Mouse (Mus musculus): ENCODE measurements at regions not wholly inside any gene's neighbourhood (a gene's known extent, or its start where the extent isn't known, plus 50 kb on each side); places are given as distances from the start of the nearest gene placed in this dataset.

DNA sequence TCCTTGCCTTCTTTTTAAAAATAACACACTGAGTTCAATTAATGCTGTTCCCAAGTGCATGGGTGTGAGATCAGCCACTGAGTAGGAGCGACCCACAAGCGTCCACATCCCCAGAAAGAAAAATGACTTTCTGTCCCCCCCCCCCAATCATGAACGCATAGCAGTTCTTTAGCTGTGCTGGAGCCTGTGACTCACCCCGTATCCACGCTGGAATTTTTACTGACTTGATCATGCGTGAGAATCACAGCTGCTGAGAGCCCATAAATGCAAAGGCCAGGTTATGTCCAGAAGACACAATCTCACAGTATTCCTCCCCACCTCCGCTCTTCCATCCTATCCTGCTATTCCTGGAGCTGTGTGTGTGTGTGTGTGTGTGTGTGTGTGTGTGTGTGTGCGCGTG is 53.3 kb downstream of the Fos start:
- no peak for DNase-seq

DNA sequence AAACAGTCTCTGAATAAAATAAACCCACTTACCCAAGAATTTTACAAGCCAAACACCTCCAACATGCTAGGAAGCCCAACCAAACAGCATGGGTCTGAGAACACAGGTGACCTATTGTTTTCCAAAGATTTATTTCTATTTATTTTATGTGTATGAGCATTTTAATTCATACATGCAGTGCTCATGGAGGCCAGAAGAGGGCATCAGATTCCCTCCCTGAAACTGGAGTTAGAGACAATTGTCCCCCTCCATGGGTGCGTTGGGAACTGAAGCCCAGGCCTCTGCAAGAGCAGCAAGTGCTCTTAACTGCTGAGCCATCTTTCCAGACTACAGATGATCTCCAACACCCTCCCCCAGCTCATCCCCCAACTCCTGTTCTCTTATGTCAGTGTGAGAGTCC is 57.9 kb downstream of the Fos start:
- DNase-seq: no peak

DNA sequence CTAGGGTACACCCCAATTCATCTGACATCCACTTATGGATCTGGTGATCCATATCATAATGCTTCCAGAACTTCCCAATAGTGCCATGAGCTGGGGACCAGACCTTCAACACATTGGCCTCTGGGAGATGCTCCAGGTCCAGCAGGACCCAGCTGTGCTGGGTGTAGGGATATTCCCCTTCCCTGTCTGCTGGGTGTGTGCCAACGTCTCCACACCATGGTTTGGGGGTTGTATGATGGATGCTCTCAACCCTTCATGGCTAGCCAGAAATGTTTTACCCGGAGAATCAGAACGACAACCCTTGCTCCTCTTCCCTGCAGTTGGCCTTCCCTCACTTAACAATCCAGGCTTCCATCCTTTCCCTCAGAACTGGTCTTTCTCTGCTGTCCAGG is 58.5 kb downstream of the Fos start:
- peak in 1 of 2 experiments; percentile 16 for DNase-seq

DNA sequence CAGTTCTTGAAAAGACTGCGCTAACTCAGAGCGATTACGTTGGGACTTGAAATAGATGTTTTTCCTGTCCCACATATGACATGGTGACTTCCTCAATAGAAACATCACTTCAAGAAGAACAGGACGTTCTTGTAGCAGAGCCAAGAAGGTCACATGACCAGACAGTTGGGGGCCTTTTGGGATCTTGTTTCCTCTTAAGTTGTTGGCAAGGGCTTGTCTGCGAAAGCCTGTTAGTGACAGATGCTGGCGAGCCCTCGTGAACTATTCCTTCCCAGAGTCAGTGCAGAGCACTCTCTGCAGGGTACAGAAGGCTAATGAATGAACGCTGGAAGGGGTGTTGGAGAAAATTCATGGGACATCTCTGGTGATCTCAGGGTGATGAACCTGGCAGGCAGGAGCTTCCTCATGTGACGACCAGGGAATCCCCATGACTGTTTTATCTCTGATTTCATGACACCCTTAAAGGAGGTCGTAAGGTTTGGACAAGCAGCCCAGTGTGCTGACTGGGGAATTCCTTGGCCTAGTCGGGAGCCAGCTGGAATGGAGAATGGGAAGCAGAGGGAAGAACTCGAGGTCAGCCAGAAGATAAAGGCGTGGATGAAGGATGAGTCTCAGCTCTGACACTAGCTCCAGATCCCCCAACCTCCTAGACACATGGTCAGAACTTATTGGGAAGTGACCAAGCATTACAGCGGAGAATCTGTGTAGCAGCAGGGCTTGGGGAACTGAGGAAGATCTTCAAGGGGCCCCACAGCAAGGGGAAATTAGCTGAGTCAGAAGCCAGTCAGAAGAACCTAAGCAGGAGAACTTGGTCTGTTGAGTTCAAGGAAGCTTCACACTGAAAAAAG is 59.1 kb downstream of the Fos start:
- DNase-seq: peak; percentile 81 to 92

DNA sequence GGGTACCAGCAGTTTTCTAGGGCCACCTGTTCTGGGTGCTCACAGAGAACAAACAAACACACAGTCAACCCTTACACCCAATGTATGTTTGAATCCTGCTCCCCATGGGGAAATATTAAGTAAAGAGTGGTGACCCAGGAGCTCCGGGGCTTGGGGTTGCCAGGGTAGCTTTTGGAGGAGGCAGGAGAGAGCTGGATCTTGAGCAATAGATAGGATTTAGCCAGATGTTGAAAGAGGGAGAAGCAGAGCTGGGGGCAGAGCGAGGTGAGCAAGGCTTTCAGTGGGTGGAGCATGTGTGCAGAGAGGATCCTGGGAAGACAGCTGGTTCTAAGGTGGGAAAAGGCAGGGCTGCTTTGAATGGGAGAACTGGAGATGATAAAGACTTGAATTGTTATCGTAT is 59.9 kb downstream of the Fos start:
- no peak for DNase-seq

DNA sequence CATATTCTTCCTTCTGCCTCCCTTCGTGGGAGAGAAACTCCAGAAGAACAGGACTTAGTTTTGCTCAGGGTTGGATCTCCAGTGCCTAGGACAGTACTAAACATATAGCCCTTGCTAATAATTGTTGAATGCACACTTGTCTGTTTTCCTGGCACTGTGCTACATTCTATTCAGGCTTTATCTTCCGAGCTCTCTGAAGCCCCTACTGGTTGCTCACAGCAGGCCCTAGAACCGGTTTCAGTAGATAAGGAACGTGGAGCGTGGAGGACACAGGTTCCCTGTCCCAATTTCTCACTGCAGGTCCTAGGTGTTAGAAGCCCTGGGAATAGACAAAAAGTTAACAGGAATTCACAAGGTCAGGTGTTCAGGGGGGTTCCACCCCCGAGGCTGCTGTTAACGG is 59.4 kb upstream of the Jdp2 start:
- no peak for DNase-seq

DNA sequence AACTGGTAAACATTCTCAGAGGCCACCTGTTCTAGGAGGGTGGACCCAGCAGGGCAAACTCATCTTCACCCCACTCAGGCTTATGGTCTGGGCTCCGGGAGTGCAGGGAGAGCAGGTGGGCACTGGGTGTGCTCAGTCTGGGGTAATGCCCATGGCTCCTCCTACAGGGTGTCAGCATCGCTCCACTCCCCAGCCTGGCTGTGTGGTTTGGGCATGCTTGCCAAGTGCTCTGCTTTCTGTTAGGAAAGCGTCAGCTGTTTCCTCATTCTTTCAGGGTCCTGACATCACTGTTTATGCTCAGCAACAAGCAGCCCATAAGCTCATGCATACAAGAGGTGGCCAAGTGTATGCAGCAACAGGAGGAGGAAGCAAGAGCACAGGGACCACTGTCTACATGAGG is 57.7 kb upstream of the Jdp2 start:
- DNase-seq: peak; percentile 31 to 41

DNA sequence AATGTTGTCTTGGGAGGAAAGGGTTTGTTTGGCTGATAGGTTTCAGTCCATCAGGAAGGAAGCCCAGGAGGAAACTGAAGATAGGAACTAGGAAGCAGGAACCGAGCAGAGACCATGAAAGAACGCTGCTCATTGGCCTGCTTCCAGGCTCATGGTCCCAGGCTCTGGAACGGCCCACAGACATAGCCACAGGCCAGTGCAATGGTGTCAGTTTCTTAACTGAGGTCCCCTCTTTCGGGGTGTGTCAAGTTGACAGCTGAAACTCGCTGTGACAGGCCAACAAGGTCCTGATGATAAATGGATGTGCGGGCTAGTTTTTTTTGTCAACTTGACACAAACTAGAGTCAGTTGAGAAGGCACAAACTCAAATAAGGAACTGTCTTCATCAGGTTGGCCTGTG is 55.9 kb upstream of the Jdp2 start:
- DNase-seq: peak in 1 of 2 experiments; percentile 24

DNA sequence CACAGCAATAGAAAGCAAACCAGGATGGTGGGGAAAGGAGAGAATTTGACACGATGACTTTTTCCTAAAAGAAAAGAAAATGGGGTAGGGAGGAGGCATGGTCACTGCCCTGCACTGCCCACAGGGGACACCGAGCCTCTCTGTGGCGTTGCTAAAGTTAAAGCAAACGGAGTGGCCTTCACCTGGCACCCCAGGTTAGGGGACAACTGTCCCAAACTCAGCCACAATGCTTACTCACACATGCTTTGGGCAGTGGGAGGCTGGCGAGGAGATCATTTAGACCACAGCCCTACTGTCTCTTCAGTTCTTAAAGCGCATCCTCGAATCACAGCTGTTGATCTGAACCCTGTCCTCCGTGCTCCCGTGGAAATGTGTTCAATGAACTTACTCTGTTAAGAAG is 55.3 kb upstream of the Jdp2 start:
- no peak for DNase-seq

DNA sequence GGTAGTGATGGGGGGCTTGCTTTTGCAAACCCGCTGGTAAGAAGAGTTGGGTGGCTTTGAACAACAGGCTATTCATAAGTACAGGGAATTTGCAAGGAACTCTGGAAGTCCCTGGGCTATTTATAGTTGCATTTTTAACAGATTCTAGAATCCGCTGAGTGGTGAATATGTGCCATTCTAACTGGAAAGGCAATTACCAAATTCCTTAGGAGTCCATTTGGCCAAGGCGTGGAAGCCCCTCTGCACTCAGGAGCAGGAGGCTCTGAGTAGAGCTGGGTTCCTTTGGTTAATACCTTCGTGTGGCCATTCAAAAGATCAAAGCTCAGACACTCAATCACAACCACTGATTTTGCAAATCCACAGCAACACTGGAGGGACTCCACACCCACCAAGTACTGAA is 54.0 kb upstream of the Jdp2 start:
- DNase-seq: no peak

DNA sequence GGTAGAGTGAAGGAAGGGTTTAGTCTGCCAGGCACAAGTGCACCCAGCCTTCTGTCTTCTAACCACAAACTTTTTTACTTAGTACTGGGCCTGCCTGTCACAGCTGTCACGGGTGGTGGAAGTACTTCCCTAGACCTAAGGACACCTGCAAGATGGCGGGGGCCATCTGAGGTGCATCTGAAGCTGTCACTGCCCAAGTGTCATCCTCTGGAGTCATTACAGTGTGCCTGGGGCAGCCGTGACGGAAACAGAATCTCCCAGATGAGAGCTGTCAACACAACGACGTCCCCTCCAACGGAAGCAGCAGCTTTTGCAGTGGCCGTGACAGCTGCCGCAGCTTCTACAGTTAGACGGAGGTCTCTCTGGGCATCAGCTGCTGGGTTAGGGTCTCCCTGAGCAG is 53.1 kb upstream of the Jdp2 start:
- no peak for DNase-seq

DNA sequence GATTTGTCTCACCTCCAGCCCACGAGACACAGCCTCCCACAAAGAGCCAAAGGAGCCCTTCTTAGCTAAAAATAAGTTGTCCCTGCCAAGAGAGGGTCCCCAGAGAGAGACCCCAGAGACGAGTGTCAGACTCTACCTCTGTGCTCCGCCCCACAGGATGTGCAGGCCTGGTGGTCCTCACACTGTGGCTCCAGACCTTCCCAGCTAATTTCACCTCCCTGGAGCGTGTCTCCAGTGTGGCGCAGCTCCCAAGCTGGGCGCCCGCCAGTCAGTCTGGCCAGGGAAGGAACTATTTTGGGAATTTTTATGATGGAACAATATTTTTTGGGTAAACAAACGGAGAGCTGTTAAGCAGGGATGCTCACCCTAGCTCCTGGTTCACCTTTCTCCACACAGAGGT is 50.8 kb upstream of the Jdp2 start:
- peak; percentile 16 to 41 for DNase-seq
